Mouse (Mus musculus) MEL (cell line): ENCODE measurements around the gene Tmem132b.

Source experiments
- CHD2 ChIP-seq: IDR thresholded peaks from 2 replicates; pipeline ENCODE4 v1.6.1; 2011; ENCODE audit warnings: low read length, improper control_type of control experiment
- CTCF ChIP-seq, 3 experiments: IDR thresholded peaks in 2 of 3; conservative IDR thresholded peaks in 1 of 3; 2 replicates each; pipeline ENCODE4 v1.5.1; 2011 to 2012; ENCODE audit warnings: low read length in 3 of 3, low read depth in 2 of 3, mild to moderate bottlenecking in 2 of 3, improper control_type of control experiment in 1 of 3, inconsistent platforms in 1 of 3, mixed read lengths in 1 of 3, moderate library complexity in 1 of 3; ENCODE audit not compliant: control insufficient read depth in 1 of 3, insufficient read depth in 1 of 3, poor library complexity in 1 of 3, severe bottlenecking in 1 of 3
- E2F4 ChIP-seq: IDR thresholded peaks from 2 replicates; pipeline ENCODE4 v1.6.1; 2011; ENCODE audit warnings: low read depth, low read length, improper control_type of control experiment, borderline replicate concordance
- EP300 ChIP-seq, 2 experiments: IDR thresholded peaks; 2 replicates each; pipeline ENCODE4 v1.6.1; 2011; ENCODE audit warnings: improper control_type of control experiment in 2 of 2, low read length in 2 of 2, low read depth in 1 of 2, mild to moderate bottlenecking in 1 of 2
- GATA1 ChIP-seq: IDR thresholded peaks from 2 replicates; pipeline ENCODE4 v1.6.1; 2011; ENCODE audit warnings: low read depth, low read length, improper control_type of control experiment
- MAFK ChIP-seq: IDR thresholded peaks from 2 replicates; pipeline ENCODE4 v1.6.1; 2011; ENCODE audit warnings: low read depth, mild to moderate bottlenecking, low read length, improper control_type of control experiment, borderline replicate concordance
- MAX ChIP-seq: IDR thresholded peaks from 2 replicates; pipeline ENCODE4 v1.6.1; 2011; ENCODE audit warnings: low read length, improper control_type of control experiment
- MAZ ChIP-seq: IDR thresholded peaks from 2 replicates; pipeline ENCODE4 v1.6.1; 2012; ENCODE audit warnings: low read depth, mild to moderate bottlenecking, inconsistent platforms, low read length, improper control_type of control experiment
- POLR2A ChIP-seq, 2 experiments: IDR thresholded peaks; 2 replicates each; pipeline ENCODE4 v1.6.1; 2011 to 2012; ENCODE audit warnings: low read length in 2 of 2, mild to moderate bottlenecking in 2 of 2, control low read depth in 1 of 2, improper control_type of control experiment in 1 of 2, low read depth in 1 of 2, moderate library complexity in 1 of 2; ENCODE audit not compliant: control insufficient read depth in 1 of 2, insufficient read depth in 1 of 2, poor library complexity in 1 of 2

DNA sequence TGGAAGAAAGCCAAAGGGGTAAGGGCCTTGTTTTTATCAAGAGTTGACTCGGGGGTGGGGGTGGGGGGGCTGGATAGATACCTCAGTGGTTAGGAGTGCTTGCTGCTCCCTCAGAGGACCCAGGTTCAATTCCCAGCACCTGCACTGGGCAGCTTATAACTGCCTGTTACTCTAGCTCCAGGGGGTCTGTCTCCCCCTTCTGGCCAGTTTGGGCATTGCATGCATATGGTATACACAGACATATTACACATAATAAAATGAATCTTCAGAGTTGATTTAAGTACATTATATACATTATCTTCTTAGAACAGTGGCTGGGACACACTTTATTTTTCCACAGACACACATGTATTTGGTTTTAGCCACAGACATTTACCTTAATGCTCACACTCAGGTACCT, 202.2 kb downstream of the Tmem132b start:
- TF ChIP-seq CTCF (IDR thresholded peaks at IDR 0.05 in 2 of 3, conservative IDR thresholded peaks at IDR 0.05 in 1 of 3; ENCODE audit: control insufficient read depth in 1 of 3, insufficient read depth in 1 of 3, low read depth in 2 of 3, low read length in 3 of 3, poor library complexity in 1 of 3, severe bottlenecking in 1 of 3) (peak; percentile 24 to 60 (median 31); a peak in 4 of 6 replicates), CHD2 (no peak), MAFK (no peak), POLR2A (IDR thresholded peaks at IDR 0.05; ENCODE audit: control insufficient read depth in 1 of 2, insufficient read depth in 1 of 2, low read depth in 1 of 2, low read length in 2 of 2, poor library complexity in 1 of 2) (no peak), EP300 (IDR thresholded peaks at IDR 0.05; ENCODE audit: low read depth in 1 of 2, low read length in 2 of 2) (no peak), MAX (no peak), MAZ (no peak), GATA1 (no peak), E2F4 (no peak)
